ENCODE assay signal across 32 mouse cellular contexts in the genomic region with DNA sequence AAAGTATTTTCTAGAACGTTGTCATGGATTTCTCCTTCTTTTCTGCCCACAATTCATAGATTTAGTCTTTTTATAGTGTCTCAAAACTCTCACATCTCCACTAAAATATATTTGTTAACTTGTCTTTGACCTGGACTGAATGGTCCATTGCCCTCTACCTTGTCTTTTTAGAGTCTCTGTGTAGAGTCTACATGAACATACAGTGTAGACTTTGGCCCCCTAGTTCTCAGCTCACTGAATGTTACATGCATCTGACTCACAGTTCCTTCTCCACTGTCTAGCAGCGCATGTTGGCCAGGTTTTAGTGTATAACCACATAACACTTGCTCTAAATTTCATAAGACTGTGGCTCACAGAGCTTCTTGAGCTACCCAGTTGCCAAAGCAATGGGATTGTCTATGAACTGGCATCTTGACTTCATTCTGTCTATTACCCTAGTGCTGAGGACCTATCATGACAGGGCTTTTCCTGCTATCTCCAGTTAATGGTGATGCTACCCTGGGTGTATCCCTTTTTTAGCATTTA. TPM values are rescaled to one million over a fixed set of nuclear protein-coding genes. Genes with fewer than 3 reads are reported as not detected.
DNase-seq lines count a peak whose midpoint lies in the region; ATAC-seq and TF ChIP-seq lines count a peak whose summit lies in the region.
"Had no signal": no experiment of that assay in that cellular context is flagged by ENCODE, and none has a peak within 500 bp of the region (broad histone marks: within the 10 kb centered on the region; RNA-seq: fewer than 3 reads in every experiment).

No protein-coding gene starts in this region.

- no peak overlapping the region for H3K9ac ChIP-seq in kidney, embryonic 16.5 days (replicated peaks; ENCODE audit: low read length)
- H3K9ac ChIP-seq: hindbrain, embryonic 12.5 days; intestine, embryonic 15.5 days; limb, embryonic 12.5 days; liver, embryonic 15.5 days; lung, embryonic 14.5 days; midbrain, embryonic 15.5 days; neural tube, embryonic 12.5 days had no signal

- TF ChIP-seq CTCF in kidney, adult 2 months (conservative IDR thresholded peaks at IDR 0.05; ENCODE audit: insufficient read depth, insufficient read length, low read depth, low read length): no peak

- WGBS in kidney, adult 2 months: 69% methylated on average over 2 of the region's 2 CpGs
- WGBS in kidney, embryonic 16.5 days: 88% methylated on average over 2 of the region's 2 CpGs
- 84% methylated on average over 2 of the region's 2 CpGs for WGBS in embryonic facial prominence, embryonic 10.5 days

- H3K36me3 ChIP-seq in kidney, adult 2 months (ENCODE audit: control insufficient read depth, insufficient read depth, low read length): no peaks in the 10 kb centered on the region
- no peaks in the 10 kb centered on the region for H3K36me3 ChIP-seq in kidney, embryonic 16.5 days (ENCODE audit: insufficient read depth, low read length)
- H3K36me3 ChIP-seq in myocyte (ENCODE audit: control insufficient read depth, insufficient read depth): no peaks in the 10 kb centered on the region
- H3K36me3 ChIP-seq in embryonic facial prominence, embryonic 10.5 days (replicated peaks): no peaks in the 10 kb centered on the region
- H3K36me3 ChIP-seq: G1E; hindbrain, embryonic 12.5 days; intestine, embryonic 15.5 days; limb, embryonic 12.5 days; liver, embryonic 15.5 days; midbrain, embryonic 10.5 days; midbrain, embryonic 15.5 days; neural tube, embryonic 12.5 days had no signal

- peak overlapping the region; percentile 45 for H3K27ac ChIP-seq in kidney, adult 2 months (ENCODE audit: insufficient read depth, low read depth, low read length)
- H3K27ac ChIP-seq in kidney, embryonic 16.5 days (ENCODE audit: low read length): no peak overlapping the region
- no peak overlapping the region for H3K27ac ChIP-seq in embryonic facial prominence, embryonic 10.5 days (replicated peaks)
- H3K27ac ChIP-seq: hindbrain, embryonic 12.5 days; hindbrain, postnatal 0 days; intestine, embryonic 15.5 days; left cerebral cortex, adult 2 months; limb, embryonic 12.5 days; liver, embryonic 15.5 days; midbrain, embryonic 10.5 days; midbrain, embryonic 15.5 days; neural tube, embryonic 12.5 days; stomach, postnatal 0 days had no signal

- H3K9me3 ChIP-seq in kidney, embryonic 16.5 days (ENCODE audit: low read length): no peaks in the 10 kb centered on the region
- H3K9me3 ChIP-seq in embryonic facial prominence, embryonic 10.5 days: no peaks in the 10 kb centered on the region
- H3K9me3 ChIP-seq: G1E; hindbrain, embryonic 12.5 days; intestine, embryonic 15.5 days; limb, embryonic 12.5 days; liver, embryonic 15.5 days; midbrain, embryonic 10.5 days; midbrain, embryonic 15.5 days; neural tube, embryonic 12.5 days had no signal

- H3K27me3 ChIP-seq in kidney, adult 2 months (replicated peaks; ENCODE audit: control insufficient read depth, insufficient read depth, low read length): no peaks in the 10 kb centered on the region
- no peaks in the 10 kb centered on the region for H3K27me3 ChIP-seq in kidney, embryonic 16.5 days (ENCODE audit: insufficient read depth, low read length)
- no peaks in the 10 kb centered on the region for H3K27me3 ChIP-seq in myocyte (ENCODE audit: control insufficient read depth, insufficient read depth, insufficient read length)
- no peaks in the 10 kb centered on the region for H3K27me3 ChIP-seq in embryonic facial prominence, embryonic 10.5 days (replicated peaks; ENCODE audit: low read depth, poor library complexity, severe bottlenecking)
- H3K27me3 ChIP-seq: hindbrain, embryonic 12.5 days; intestine, embryonic 15.5 days; limb, embryonic 12.5 days; liver, embryonic 15.5 days; midbrain, embryonic 15.5 days; neural tube, embryonic 12.5 days; Patski had no signal

- DNase-seq in kidney, adult 2 months: peak; percentile 72
- DNase-seq in 416B (ENCODE audit: low read depth): peak; percentile 39
- DNase-seq in brain, adult 2 months (ENCODE audit: low read depth, low spot score): peak; percentile 19
- DNase-seq in embryonic facial prominence, embryonic 10.5 days (ENCODE audit: low spot score): no peak
- no peak for DNase-seq in heart, adult 18-20 months
- DNase-seq: adrenal gland, postnatal 25 days; cerebellum, adult 18-20 months; cerebellum, postnatal 10 days; gastrocnemius, postnatal 10 days; heart, postnatal 36 days; lung, embryonic 14.5 days; lung, postnatal 14 days; right cerebral cortex, postnatal 4 days; thymus, adult 2 months; thymus, postnatal 36 days had no signal

- H3ac ChIP-seq in myocyte (ENCODE audit: control insufficient read depth, insufficient read length): no peak overlapping the region

- ATAC-seq in kidney, embryonic 16.5 days (ENCODE audit: low FRiP score, low TSS enrichment): no peak
- ATAC-seq: forebrain, embryonic 16.5 days; hindbrain, postnatal 0 days; intestine, embryonic 15.5 days; midbrain, embryonic 15.5 days; Patski had no signal

- H3K4me1 ChIP-seq in kidney, adult 2 months (ENCODE audit: control insufficient read depth, insufficient read depth, low read length): peaks cover 4% of the 10 kb centered on the region; the same call in 1 of the 2 replicates
- H3K4me1 ChIP-seq in kidney, embryonic 16.5 days (ENCODE audit: insufficient read depth, low read length): no peaks in the 10 kb centered on the region
- H3K4me1 ChIP-seq in embryonic facial prominence, embryonic 10.5 days: no peaks in the 10 kb centered on the region
- H3K4me1 ChIP-seq: hindbrain, embryonic 12.5 days; intestine, embryonic 15.5 days; limb, embryonic 12.5 days; liver, embryonic 15.5 days; midbrain, embryonic 10.5 days; midbrain, embryonic 15.5 days; neural tube, embryonic 12.5 days had no signal

- no peak overlapping the region for H3K4me3 ChIP-seq in kidney, adult 2 months (ENCODE audit: insufficient read depth, low read depth, low read length)
- no peak overlapping the region for H3K4me3 ChIP-seq in kidney, embryonic 16.5 days (ENCODE audit: low read length)
- no peak overlapping the region for H3K4me3 ChIP-seq in myocyte
- no peak overlapping the region for H3K4me3 ChIP-seq in embryonic facial prominence, embryonic 10.5 days
- H3K4me3 ChIP-seq: erythroblast, embryonic 14.5 days; hindbrain, embryonic 12.5 days; intestine, embryonic 15.5 days; left cerebral cortex, adult 2 months; limb, embryonic 12.5 days; liver, embryonic 15.5 days; midbrain, embryonic 10.5 days; midbrain, embryonic 15.5 days; neural tube, embryonic 12.5 days had no signal

- no peaks in the 10 kb centered on the region for H3K79me2 ChIP-seq in myocyte (ENCODE audit: control insufficient read depth, insufficient read depth)

- TF ChIP-seq POLR2A in kidney, adult 2 months (IDR thresholded peaks at IDR 0.05; ENCODE audit: low read depth, low read length): no peak
- TF ChIP-seq POLR2A in myocyte (IDR thresholded peaks at IDR 0.05; ENCODE audit: insufficient read length, low read depth): no peak

- no peak overlapping the region for H3K4me2 ChIP-seq in kidney, embryonic 16.5 days (replicated peaks; ENCODE audit: low read depth, low read length)
- no peak overlapping the region for H3K4me2 ChIP-seq in myocyte (ENCODE audit: low read depth)
- H3K4me2 ChIP-seq: heart, embryonic 11.5 days; hindbrain, embryonic 12.5 days; intestine, embryonic 15.5 days; limb, embryonic 12.5 days; liver, embryonic 15.5 days; lung, embryonic 14.5 days; midbrain, embryonic 15.5 days; neural tube, embryonic 12.5 days had no signal

TF ChIP-seq in myocyte, 11 proteins besides CTCF, POLR2A, EP300 and RAD21:
- TF ChIP-seq TCF12 (IDR thresholded peaks at IDR 0.05; ENCODE audit: insufficient read depth, poor library complexity, severe bottlenecking) (no peak), CEBPB (IDR thresholded peaks at IDR 0.05; ENCODE audit: insufficient read depth, poor library complexity, severe bottlenecking) (peak; percentile 58; the same call in 1 of the 2 replicates)

RNA-seq across cellular contexts. Expression of gene Dnaja2, which starts 18.9 kb away (rescaled TPM):
- 18.0 and 32.9 TPM in 2 replicates for polyA plus RNA-seq in kidney, adult 2 months (2012; rRNA removed)
- polyA plus RNA-seq in kidney, embryonic 16.5 days (2015; fragmentation: Nextera tagmentation; extraction: Ambion mirVana): 172 and 181 TPM in 2 replicates
- 104 TPM for polyA plus RNA-seq in myocyte (2012; fragmentation: generic; extraction: Trizol)
- 198 and 212 TPM in 2 replicates for polyA plus RNA-seq in embryonic facial prominence, embryonic 10.5 days (2016; fragmentation: Nextera tagmentation; extraction: Ambion mirVana)
- 100 to 1,000 TPM; 284 to 287 TPM for total RNA-seq in heart, adult 18-20 months (2021)

Comparison
In these comparisons a context has a peak if more than half of its experiments do, and no peak if none do; other contexts are left out.
1. DNase-seq: peak in kidney, adult 2 months (single experiment), 416B (single experiment) and brain, adult 2 months (single experiment); none in embryonic facial prominence, embryonic 10.5 days (single experiment) and heart, adult 18-20 months (0 of 2).